Mouse (Mus musculus): ENCODE results near the gene Phtf2.

GRCm38 (mm10) chr5:20925451-20925850 lies 43.5 kb upstream of the Phtf2 start:
- TF ChIP-seq EP300 (IDR thresholded peaks at IDR 0.05) (no peak), CTCF (IDR thresholded peaks at IDR 0.05) (no peak)
